Mouse (Mus musculus) intestine, embryonic 15.5 days (tissue): ENCODE data around the gene Abi1. TPM values are rescaled to one million over a fixed set of nuclear protein-coding genes. Genes with fewer than 3 reads are reported as not detected.

Source experiments
- ATAC-seq: fragments of 200-750 bp; cut with Nextera tagmentation; 2 replicates; pipeline ENCODE4 v1.8.0; 2017; ENCODE audit warnings: moderate TSS enrichment, moderate library complexity
- H3K27ac ChIP-seq: fragments of 300-500 bp; sonication (generic); 2 replicates; pipeline ENCODE4 v1.5.1; 2015; ENCODE audit warnings: mild to moderate bottlenecking, inconsistent platforms
- H3K27me3 ChIP-seq: fragments of 300-500 bp; sonication (generic); replicated peaks from 2 replicates; pipeline ENCODE4 v1.6.1; 2015; ENCODE audit warnings: inconsistent platforms
- H3K36me3 ChIP-seq: fragments of 300-500 bp; sonication (generic); 2 replicates; pipeline ENCODE4 v1.6.1; 2015; ENCODE audit warnings: inconsistent platforms
- H3K4me1 ChIP-seq: fragments of 300-500 bp; sonication (generic); replicated peaks from 2 replicates; pipeline ENCODE4 v1.6.1; 2015; ENCODE audit warnings: inconsistent platforms
- H3K4me2 ChIP-seq: fragments of 300-500 bp; sonication (generic); replicated peaks from 2 replicates; pipeline ENCODE4 v1.6.1; 2015; ENCODE audit warnings: mild to moderate bottlenecking, inconsistent platforms
- H3K4me3 ChIP-seq: fragments of 300-500 bp; sonication (generic); replicated peaks from 2 replicates; pipeline ENCODE4 v1.5.1; 2015; ENCODE audit warnings: inconsistent platforms
- H3K9ac ChIP-seq: fragments of 300-500 bp; sonication (generic); 2 replicates; pipeline ENCODE4 v1.6.1; 2015; ENCODE audit warnings: inconsistent platforms
- H3K9me3 ChIP-seq: fragments of 300-500 bp; sonication (generic); 2 replicates; pipeline ENCODE4 v1.6.1; 2016; ENCODE audit warnings: inconsistent platforms
- WGBS: fragments of 180-500 bp; shearing (Covaris S2); methylation state at CpG from one replicate; pipeline ENCODE4 v1.1.7; 2015; 5-methylcytosine and 5-hydroxymethylcytosine counted together
- polyA plus RNA-seq: library from polyadenylated mRNA; unstranded; fragments of >200 nt; fragmentation: Nextera tagmentation; extraction: Ambion mirVana; gene quantifications from 2 replicates; pipeline ENCODE4 v1.2.1, GENCODE M21; 2015

Gene Abi1
- 46.6 TPM in 2 replicates for polyA plus RNA-seq

DNA sequence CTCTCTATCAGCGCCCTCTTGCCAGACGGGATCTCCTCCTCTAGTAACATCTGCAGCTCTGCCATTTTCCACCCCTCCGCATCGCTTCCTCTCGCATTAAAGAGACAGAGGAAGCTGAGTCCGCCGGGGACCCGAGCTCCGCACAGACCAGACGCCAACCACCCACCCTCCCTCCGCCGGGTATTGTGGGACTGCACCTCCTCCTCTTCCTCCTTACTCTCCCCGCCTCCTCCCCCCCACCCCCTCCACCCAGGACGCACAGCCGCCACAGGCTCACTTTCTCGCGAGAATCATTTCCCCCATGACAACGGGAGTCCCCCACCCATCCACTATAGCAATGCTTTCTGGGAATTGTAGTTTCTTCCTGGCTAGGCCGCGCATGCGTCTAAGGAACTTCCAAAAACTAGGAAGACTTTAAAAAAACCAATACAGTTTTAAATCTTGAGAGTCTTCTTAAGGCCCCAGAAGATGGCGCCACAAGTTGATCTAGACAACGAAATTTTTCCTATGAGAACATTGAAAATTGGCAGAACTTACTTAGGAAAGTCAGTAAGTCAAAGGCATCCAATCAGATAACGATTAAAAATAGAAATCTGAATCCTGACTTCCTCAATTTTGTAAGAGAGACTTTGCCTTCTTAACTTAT, at the start of gene Abi1:
Gene Abi1, minus strand, starts transcription at position 241 of the 646 bp plus-strand sequence.
- peak within 1 kb of the TSS; percentile 98 for H3K27ac ChIP-seq
- ATAC-seq: peak; percentile 96
- 2% methylated on average over 23 of the region's 24 CpGs for WGBS
- H3K36me3 ChIP-seq: no peaks in the 10 kb centered on the region
- no peaks in the 10 kb centered on the region for H3K27me3 ChIP-seq
- H3K4me3 ChIP-seq: peak within 1 kb of the TSS; percentile 99
- H3K4me2 ChIP-seq: peak within 1 kb of the TSS; percentile 64
- 0 out of 2 replicates have a peak, but pooled peaks cover 2% of the 10 kb centered on the region for H3K4me1 ChIP-seq
- peak within 1 kb of the TSS; percentile 96 for H3K9ac ChIP-seq
- no peaks in the 10 kb centered on the region for H3K9me3 ChIP-seq

DNA sequence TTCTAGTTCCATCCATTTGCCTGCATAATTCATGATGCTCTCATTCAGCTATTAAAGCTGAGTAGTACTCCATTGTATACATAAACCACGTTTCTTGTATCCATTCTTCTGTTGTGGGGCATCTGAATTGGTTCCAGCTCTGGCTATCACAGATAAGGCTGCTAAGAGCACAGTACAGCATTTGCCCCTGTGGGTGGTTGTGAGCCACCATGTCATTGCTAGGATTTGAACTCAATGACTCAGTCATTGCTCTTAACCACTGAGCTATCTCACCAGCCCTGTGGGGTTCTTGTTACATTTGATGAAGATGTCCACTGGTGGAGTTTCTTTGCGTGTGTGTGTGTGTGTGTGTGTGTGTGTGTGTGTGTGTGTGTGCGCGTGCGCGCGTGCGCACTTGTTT, 44.5 kb upstream of the Abi1 start:
- 96% methylated on average over 8 of the region's 8 CpGs for WGBS
- no peak for ATAC-seq
- no peaks in the 10 kb centered on the region for H3K4me1 ChIP-seq
- H3K27ac ChIP-seq: no peak overlapping the region
- no peak overlapping the region for H3K9ac ChIP-seq
- no peaks in the 10 kb centered on the region for H3K9me3 ChIP-seq
- H3K27me3 ChIP-seq: no peaks in the 10 kb centered on the region
- H3K4me2 ChIP-seq: no peak overlapping the region
- no peaks in the 10 kb centered on the region for H3K36me3 ChIP-seq
- no peak overlapping the region for H3K4me3 ChIP-seq

- WGBS: 88% methylated on average over 2 of the region's 2 CpGs
- Histone ChIP-seq H3K9me3 (no peaks in the 10 kb centered on the region), H3K27ac (no peak overlapping the region), H3K4me1 (no peaks in the 10 kb centered on the region), H3K4me3 (no peak overlapping the region), H3K27me3 (no peaks in the 10 kb centered on the region), H3K4me2 (no peak overlapping the region), H3K36me3 (0 out of 2 replicates have a peak, but pooled peaks cover 6% of the 10 kb centered on the region), H3K9ac (no peak overlapping the region)
- no peak for ATAC-seq
Observed at GRCm38 (mm10) chr2:23078588-23078987, 38.5 kb upstream of the Abi1 start.

DNA sequence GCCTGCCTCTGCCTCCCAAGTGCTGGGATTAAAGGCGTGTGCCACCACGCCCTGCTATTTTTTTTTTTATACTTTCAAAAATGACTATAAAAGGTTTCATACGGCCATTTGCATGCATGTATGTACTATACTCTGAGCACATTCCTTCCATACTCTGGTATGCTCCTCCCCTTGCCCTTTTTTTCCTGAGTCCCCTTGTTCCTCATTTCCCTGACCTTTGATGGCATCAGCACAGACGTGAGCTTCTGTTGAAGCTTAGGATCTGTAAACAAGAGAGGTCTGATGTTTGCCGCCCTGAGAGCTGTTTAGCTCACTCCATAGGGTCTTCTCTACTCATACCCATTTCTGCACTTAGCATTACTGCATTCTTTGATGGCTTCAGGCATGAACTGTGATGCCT, 37.7 kb upstream of the Abi1 start:
- Histone ChIP-seq H3K9ac (no peak overlapping the region), H3K36me3 (0 out of 2 replicates have a peak, but pooled peaks cover 6% of the 10 kb centered on the region), H3K9me3 (no peaks in the 10 kb centered on the region), H3K27ac (no peak overlapping the region), H3K4me2 (no peak overlapping the region), H3K4me3 (no peak overlapping the region), H3K4me1 (no peaks in the 10 kb centered on the region), H3K27me3 (no peaks in the 10 kb centered on the region)
- no peak for ATAC-seq
- WGBS: 79% methylated on average over 5 of the region's 5 CpGs

DNA sequence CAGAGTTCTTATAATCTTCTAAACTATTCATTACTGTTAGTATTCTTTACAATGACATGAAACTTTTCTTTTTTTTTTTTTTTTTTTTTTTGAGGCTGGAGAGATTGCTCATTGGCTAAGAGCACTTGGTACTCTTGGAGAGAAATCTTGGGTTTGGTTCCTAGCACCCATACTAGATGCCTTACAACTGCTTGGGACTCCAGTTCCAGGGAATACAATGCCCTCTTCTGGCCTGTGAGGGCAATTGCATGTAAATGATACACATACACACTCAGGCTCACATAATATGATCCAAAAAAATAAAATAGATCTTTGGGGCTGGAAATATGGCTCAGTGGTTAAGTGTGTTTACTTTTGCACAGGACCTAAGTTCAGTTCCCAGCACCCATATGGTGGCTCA, 36.7 kb upstream of the Abi1 start:
- H3K4me2 ChIP-seq: no peak overlapping the region
- H3K9ac ChIP-seq: no peak overlapping the region
- 0 out of 2 replicates have a peak, but pooled peaks cover 6% of the 10 kb centered on the region for H3K36me3 ChIP-seq
- H3K27ac ChIP-seq: no peak overlapping the region
- H3K4me1 ChIP-seq: no peaks in the 10 kb centered on the region
- H3K27me3 ChIP-seq: no peaks in the 10 kb centered on the region
- no peak for ATAC-seq
- H3K4me3 ChIP-seq: no peak overlapping the region
- no peaks in the 10 kb centered on the region for H3K9me3 ChIP-seq

DNA sequence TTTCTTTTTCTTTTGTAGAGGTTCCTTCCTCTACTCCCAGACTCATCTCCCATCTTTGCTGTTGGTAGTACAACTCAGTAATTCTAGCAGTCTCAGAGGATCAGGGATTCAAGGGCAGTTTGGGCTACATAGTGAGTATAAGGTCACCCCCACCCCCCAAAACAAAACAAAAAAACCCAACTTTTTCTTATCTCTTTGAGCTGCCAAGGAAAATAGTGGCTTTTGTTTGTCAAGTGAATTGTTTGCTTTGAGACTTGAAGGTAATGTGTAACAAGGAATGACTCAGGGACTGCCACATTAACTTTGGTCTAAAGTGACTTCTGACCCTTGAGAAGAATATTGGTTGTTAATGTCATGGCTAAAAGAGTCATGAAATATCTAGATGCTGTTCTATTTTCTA, 35.8 kb upstream of the Abi1 start:
- Histone ChIP-seq H3K9me3 (no peaks in the 10 kb centered on the region), H3K27ac (no peak overlapping the region), H3K4me3 (no peak overlapping the region), H3K9ac (no peak overlapping the region), H3K4me1 (no peaks in the 10 kb centered on the region), H3K36me3 (0 out of 2 replicates have a peak, but pooled peaks cover 6% of the 10 kb centered on the region), H3K27me3 (no peaks in the 10 kb centered on the region), H3K4me2 (no peak overlapping the region)
- no peak for ATAC-seq

- whole genome bisulfite sequencing: 80% methylated on average over 1 of the region's 1 CpGs
- Histone ChIP-seq H3K36me3 (no peaks in the 10 kb centered on the region), H3K27me3 (no peaks in the 10 kb centered on the region), H3K4me1 (no peaks in the 10 kb centered on the region), H3K9me3 (no peaks in the 10 kb centered on the region), H3K9ac (no peak overlapping the region), H3K27ac (no peak overlapping the region), H3K4me3 (no peak overlapping the region), H3K4me2 (no peak overlapping the region)
- no peak for ATAC-seq
Observed at GRCm38 (mm10) chr2:23071406-23071805, 31.4 kb upstream of the Abi1 start.

GRCm38 (mm10) chr2:23070491-23070890, 30.4 kb upstream of the Abi1 start:
- H3K4me2 ChIP-seq: no peak overlapping the region
- no peak overlapping the region for H3K27ac ChIP-seq
- no peak overlapping the region for H3K4me3 ChIP-seq
- no peaks in the 10 kb centered on the region for H3K27me3 ChIP-seq
- no peaks in the 10 kb centered on the region for H3K4me1 ChIP-seq
- no peak for ATAC-seq
- no peaks in the 10 kb centered on the region for H3K9me3 ChIP-seq
- WGBS: 95% methylated on average over 2 of the region's 2 CpGs
- no peak overlapping the region for H3K9ac ChIP-seq
- no peaks in the 10 kb centered on the region for H3K36me3 ChIP-seq

- Histone ChIP-seq H3K36me3 (no peaks in the 10 kb centered on the region), H3K27me3 (no peaks in the 10 kb centered on the region), H3K9ac (peak overlapping the region; percentile 78), H3K4me2 (peak overlapping the region; percentile 98), H3K9me3 (no peaks in the 10 kb centered on the region), H3K4me3 (peak overlapping the region; percentile 69), H3K27ac (peak overlapping the region; percentile 96), H3K4me1 (no peaks in the 10 kb centered on the region)
- peak; percentile 93 for ATAC-seq
- WGBS: under 1% methylated on average over 50 of the region's 50 CpGs
Observed at GRCm38 (mm10) chr2:23068894-23069744, 29.1 kb upstream of the Abi1 start.

DNA sequence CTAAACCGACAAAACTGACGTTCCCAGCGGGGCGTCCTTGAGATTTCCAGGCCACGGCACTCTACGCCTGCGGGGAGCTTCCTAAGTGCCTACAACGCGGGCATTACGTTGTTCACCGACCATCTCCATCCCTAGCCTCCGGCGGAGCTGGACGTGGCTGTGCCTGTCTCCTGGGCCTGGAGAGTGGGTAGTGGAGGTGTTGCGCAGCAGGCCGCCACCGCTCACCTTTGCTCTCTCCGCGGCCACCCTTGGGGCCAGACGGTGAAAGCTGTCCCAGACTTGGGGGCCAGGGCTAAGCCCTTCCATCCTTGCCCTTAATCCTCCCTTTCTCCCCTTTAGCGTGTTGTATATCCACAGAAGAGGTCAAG, 28.3 kb upstream of the Abi1 start:
- Histone ChIP-seq H3K4me2 (peak overlapping the region; percentile 98), H3K27me3 (no peaks in the 10 kb centered on the region), H3K4me1 (no peaks in the 10 kb centered on the region), H3K27ac (peak overlapping the region; percentile 96), H3K9ac (peak overlapping the region; percentile 78), H3K4me3 (peak overlapping the region; percentile 69), H3K36me3 (no peaks in the 10 kb centered on the region), H3K9me3 (no peaks in the 10 kb centered on the region)
- peak; percentile 75 for ATAC-seq
- WGBS: under 1% methylated on average over 21 of the region's 21 CpGs

DNA sequence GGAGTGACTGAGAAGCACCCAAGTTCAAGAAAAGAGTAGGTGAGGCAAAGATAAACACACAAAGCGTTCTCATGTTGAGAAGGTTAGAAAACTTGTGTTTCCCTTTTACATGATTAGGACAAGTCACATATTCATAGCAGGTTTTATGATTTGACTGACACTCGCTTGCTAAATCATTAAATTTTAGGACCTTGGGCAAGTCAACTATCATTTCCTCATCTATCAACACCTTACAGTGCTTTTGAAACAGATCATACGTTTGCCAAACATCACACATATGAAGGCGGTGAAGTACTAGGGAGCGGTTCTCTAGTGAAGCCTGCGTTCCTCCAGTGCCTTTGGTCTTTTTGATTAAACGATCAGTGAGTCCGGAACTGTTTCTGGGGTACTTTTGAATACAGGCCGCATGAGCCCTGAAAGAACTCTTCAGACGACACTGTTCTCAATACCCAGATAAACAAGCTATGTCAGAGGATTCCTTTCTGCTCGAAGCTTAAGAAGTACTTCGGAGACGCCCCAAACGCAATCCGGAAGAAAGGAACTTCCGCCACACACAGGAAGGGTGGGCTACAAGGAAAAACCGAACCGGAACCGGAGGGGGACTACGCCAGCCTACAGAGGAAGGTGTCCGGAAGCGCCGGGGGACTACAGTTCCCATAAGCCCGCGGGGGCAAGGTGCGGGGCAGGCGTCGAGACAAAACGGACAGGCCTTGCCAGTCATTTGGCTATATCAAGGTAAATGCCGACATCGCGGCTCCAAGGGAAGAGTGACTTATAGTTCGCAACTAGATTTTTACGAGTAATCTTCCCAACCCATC, 27.7 kb upstream of the Abi1 start, which contains the start of gene Acbd5:
Gene Acbd5, plus strand, starts transcription at position 616 of the 818 bp plus-strand sequence.
- H3K27me3 ChIP-seq: no peaks in the 10 kb centered on the region
- peak within 1 kb of the TSS; percentile 69 for H3K4me3 ChIP-seq
- H3K9me3 ChIP-seq: no peaks in the 10 kb centered on the region
- peak within 1 kb of the TSS; percentile 98 for H3K4me2 ChIP-seq
- no peaks in the 10 kb centered on the region for H3K4me1 ChIP-seq
- peak; percentile 97 for ATAC-seq
- peak within 1 kb of the TSS; percentile 78 for H3K9ac ChIP-seq
- WGBS: 2% methylated on average over 34 of the region's 34 CpGs
- H3K27ac ChIP-seq: peak within 1 kb of the TSS; percentile 96
- no peaks in the 10 kb centered on the region for H3K36me3 ChIP-seq

- WGBS: 65% methylated on average over 6 of the region's 6 CpGs
- Histone ChIP-seq H3K36me3 (no peaks in the 10 kb centered on the region), H3K27me3 (no peaks in the 10 kb centered on the region), H3K9me3 (no peaks in the 10 kb centered on the region), H3K4me2 (no peak overlapping the region), H3K9ac (no peak overlapping the region), H3K4me3 (no peak overlapping the region), H3K4me1 (no peaks in the 10 kb centered on the region), H3K27ac (no peak overlapping the region)
- ATAC-seq: no peak
Observed at GRCm38 (mm10) chr2:23052523-23052922, 12.5 kb upstream of the Abi1 start.
